Mouse (Mus musculus) hindbrain, embryonic 15.5 days (tissue): ENCODE results near the gene Copb1. TPM values are rescaled to one million over a fixed set of nuclear protein-coding genes. Genes with fewer than 3 reads are reported as not detected.

Experiments used
- ATAC-seq: fragments of 200-750 bp; cut with Nextera tagmentation; 2 replicates; pipeline ENCODE4 v1.8.0; 2017; ENCODE audit warnings: low read depth, moderate number of reproducible peaks, moderate TSS enrichment; ENCODE audit not compliant: low FRiP score
- H3K27ac ChIP-seq: fragments of 300-500 bp; sonication (generic); replicated peaks from 2 replicates; pipeline ENCODE4 v1.5.1; 2015; ENCODE audit warnings: mild to moderate bottlenecking, inconsistent platforms
- H3K27me3 ChIP-seq: fragments of 300-500 bp; sonication (generic); 2 replicates; pipeline ENCODE4 v1.6.1; 2015; ENCODE audit warnings: control low read depth, inconsistent platforms
- H3K36me3 ChIP-seq: fragments of 300-500 bp; sonication (generic); 2 replicates; pipeline ENCODE4 v1.6.1; 2015; ENCODE audit warnings: control low read depth, inconsistent platforms
- H3K4me1 ChIP-seq: fragments of 300-500 bp; sonication (generic); replicated peaks from 2 replicates; pipeline ENCODE4 v1.6.1; 2015; ENCODE audit warnings: control low read depth, inconsistent platforms
- H3K4me2 ChIP-seq: fragments of 300-500 bp; sonication (generic); 2 replicates; pipeline ENCODE4 v1.6.1; 2015; ENCODE audit warnings: moderate library complexity, mild to moderate bottlenecking, inconsistent platforms
- H3K4me3 ChIP-seq: fragments of 300-500 bp; sonication (generic); 2 replicates; pipeline ENCODE4 v1.5.1; 2015; ENCODE audit warnings: mild to moderate bottlenecking, inconsistent platforms
- H3K9ac ChIP-seq: fragments of 300-500 bp; sonication (generic); 2 replicates; pipeline ENCODE4 v1.6.1; 2015; ENCODE audit warnings: inconsistent platforms
- H3K9me3 ChIP-seq: fragments of 300-500 bp; sonication (generic); 2 replicates; pipeline ENCODE4 v1.6.1; 2016; ENCODE audit warnings: control low read depth, inconsistent platforms
- WGBS: fragments of 180-500 bp; shearing (Covaris S2); methylation state at CpG from one replicate; pipeline ENCODE4 v1.1.7; 2015; 5-methylcytosine and 5-hydroxymethylcytosine counted together
- polyA plus RNA-seq: library from polyadenylated mRNA; unstranded; fragments of >200 nt; fragmentation: Nextera tagmentation; extraction: Ambion mirVana; gene quantifications from 2 replicates; pipeline ENCODE4 v1.2.1, GENCODE M21; 2015

The Copb1 gene
- polyA plus RNA-seq: 82.0 and 86.6 TPM in 2 replicates

- Histone ChIP-seq H3K9ac (peak within 1 kb of the TSS; percentile 97), H3K27ac (peak within 1 kb of the TSS; percentile 73), H3K9me3 (no peaks in the 10 kb centered on the region), H3K27me3 (no peaks in the 10 kb centered on the region), H3K36me3 (peaks cover 27% of the 10 kb centered on the region), H3K4me1 (peaks cover 11% of the 10 kb centered on the region), H3K4me2 (peak within 1 kb of the TSS; percentile 63), H3K4me3 (peak within 1 kb of the TSS; percentile 99)
- ATAC-seq: peak; percentile 98
- WGBS: 2% methylated on average over 75 of the region's 75 CpGs
Measured at GRCm38 (mm10) chr7:114253885-114254833, at the start of gene Copb1. Gene Copb1 (minus strand): TSS chr7:114254711.

GRCm38 (mm10) chr7:114301293-114301782 is 46.8 kb upstream of the Copb1 start:
- Histone ChIP-seq H3K9me3 (no peaks in the 10 kb centered on the region), H3K36me3 (no peaks in the 10 kb centered on the region), H3K4me3 (no peak overlapping the region), H3K4me2 (no peak overlapping the region), H3K27me3 (no peaks in the 10 kb centered on the region), H3K4me1 (no peaks in the 10 kb centered on the region), H3K9ac (no peak overlapping the region), H3K27ac (no peak overlapping the region)
- no peak for ATAC-seq
- 74% methylated on average over 4 of the region's 4 CpGs for WGBS

GRCm38 (mm10) chr7:114300782-114301181 is 46.3 kb upstream of the Copb1 start:
- H3K4me3 ChIP-seq: no peak overlapping the region
- ATAC-seq: no peak
- no peaks in the 10 kb centered on the region for H3K27me3 ChIP-seq
- no peaks in the 10 kb centered on the region for H3K4me1 ChIP-seq
- no peak overlapping the region for H3K9ac ChIP-seq
- H3K27ac ChIP-seq: no peak overlapping the region
- H3K9me3 ChIP-seq: no peaks in the 10 kb centered on the region
- 90% methylated on average over 2 of the region's 2 CpGs for WGBS
- no peaks in the 10 kb centered on the region for H3K36me3 ChIP-seq
- no peak overlapping the region for H3K4me2 ChIP-seq

- H3K36me3 ChIP-seq: no peaks in the 10 kb centered on the region
- WGBS: 72% methylated on average over 4 of the region's 4 CpGs
- no peaks in the 10 kb centered on the region for H3K9me3 ChIP-seq
- no peak overlapping the region for H3K4me2 ChIP-seq
- no peak overlapping the region for H3K4me3 ChIP-seq
- no peak for ATAC-seq
- H3K4me1 ChIP-seq: no peaks in the 10 kb centered on the region
- no peak overlapping the region for H3K27ac ChIP-seq
- no peaks in the 10 kb centered on the region for H3K27me3 ChIP-seq
- no peak overlapping the region for H3K9ac ChIP-seq
Measured at GRCm38 (mm10) chr7:114299247-114299646, 44.7 kb upstream of the Copb1 start.

GRCm38 (mm10) chr7:114294698-114295097 is 40.2 kb upstream of the Copb1 start:
- WGBS: 83% methylated on average over 5 of the region's 5 CpGs
- peaks cover 10% of the 10 kb centered on the region; the same call in 1 of the 2 replicates for H3K4me1 ChIP-seq
- H3K9ac ChIP-seq: no peak overlapping the region
- no peak overlapping the region for H3K4me2 ChIP-seq
- H3K36me3 ChIP-seq: no peaks in the 10 kb centered on the region
- H3K4me3 ChIP-seq: no peak overlapping the region
- ATAC-seq: no peak
- no peaks in the 10 kb centered on the region for H3K9me3 ChIP-seq
- H3K27me3 ChIP-seq: no peaks in the 10 kb centered on the region
- no peak overlapping the region for H3K27ac ChIP-seq

GRCm38 (mm10) chr7:114293903-114294302 is 39.4 kb upstream of the Copb1 start:
- Histone ChIP-seq H3K36me3 (no peaks in the 10 kb centered on the region), H3K27ac (no peak overlapping the region), H3K9me3 (no peaks in the 10 kb centered on the region), H3K9ac (no peak overlapping the region), H3K4me1 (peaks cover 10% of the 10 kb centered on the region; the same call in 1 of the 2 replicates), H3K4me2 (no peak overlapping the region), H3K27me3 (no peaks in the 10 kb centered on the region), H3K4me3 (no peak overlapping the region)
- 84% methylated on average over 5 of the region's 5 CpGs for WGBS
- ATAC-seq: no peak

- Histone ChIP-seq H3K36me3 (no peaks in the 10 kb centered on the region), H3K4me1 (peaks cover 10% of the 10 kb centered on the region; the same call in 1 of the 2 replicates), H3K27me3 (no peaks in the 10 kb centered on the region), H3K27ac (no peak overlapping the region), H3K4me2 (peak overlapping the region; percentile 32), H3K4me3 (no peak overlapping the region), H3K9me3 (no peaks in the 10 kb centered on the region), H3K9ac (no peak overlapping the region)
- 16% methylated on average over 12 of the region's 12 CpGs for WGBS
- 0 out of 2 replicates have a peak, but pooled peaks have one; percentile 45 for ATAC-seq
Measured at GRCm38 (mm10) chr7:114292501-114292971, 38.0 kb upstream of the Copb1 start.

- no peak for ATAC-seq
- Histone ChIP-seq H3K4me2 (no peak overlapping the region), H3K36me3 (no peaks in the 10 kb centered on the region), H3K9me3 (no peaks in the 10 kb centered on the region), H3K4me3 (no peak overlapping the region), H3K4me1 (peaks cover 10% of the 10 kb centered on the region; the same call in 1 of the 2 replicates), H3K9ac (no peak overlapping the region), H3K27ac (no peak overlapping the region), H3K27me3 (no peaks in the 10 kb centered on the region)
- 29% methylated on average over 15 of the region's 15 CpGs for WGBS
Measured at GRCm38 (mm10) chr7:114291461-114292335, 37.2 kb upstream of the Copb1 start.

- Histone ChIP-seq H3K4me2 (no peak overlapping the region), H3K4me1 (peaks cover 10% of the 10 kb centered on the region; the same call in 1 of the 2 replicates), H3K4me3 (no peak overlapping the region), H3K9ac (no peak overlapping the region), H3K27me3 (no peaks in the 10 kb centered on the region), H3K9me3 (no peaks in the 10 kb centered on the region), H3K27ac (no peak overlapping the region), H3K36me3 (no peaks in the 10 kb centered on the region)
- 61% methylated on average over 5 of the region's 5 CpGs for WGBS
- peak; percentile 72; the same call in 1 of the 2 replicates for ATAC-seq
Measured at GRCm38 (mm10) chr7:114290078-114290506, 35.6 kb upstream of the Copb1 start.

GRCm38 (mm10) chr7:114284296-114284910 is 29.9 kb upstream of the Copb1 start:
- no peak for ATAC-seq
- Histone ChIP-seq H3K9ac (no peak overlapping the region), H3K4me1 (no peaks in the 10 kb centered on the region), H3K36me3 (no peaks in the 10 kb centered on the region), H3K9me3 (no peaks in the 10 kb centered on the region), H3K27me3 (no peaks in the 10 kb centered on the region), H3K4me2 (no peak overlapping the region), H3K27ac (no peak overlapping the region), H3K4me3 (no peak overlapping the region)
- WGBS: 92% methylated on average over 14 of the region's 14 CpGs

GRCm38 (mm10) chr7:114283006-114283405 is 28.5 kb upstream of the Copb1 start:
- Histone ChIP-seq H3K4me2 (no peak overlapping the region), H3K4me3 (no peak overlapping the region), H3K9me3 (no peaks in the 10 kb centered on the region), H3K9ac (no peak overlapping the region), H3K27ac (no peak overlapping the region), H3K36me3 (no peaks in the 10 kb centered on the region), H3K27me3 (no peaks in the 10 kb centered on the region), H3K4me1 (no peaks in the 10 kb centered on the region)
- no peak for ATAC-seq
- 70% methylated on average over 9 of the region's 9 CpGs for WGBS
